Comparison of ENCODE assay signal across 26 mouse cellular contexts in the genomic region with DNA sequence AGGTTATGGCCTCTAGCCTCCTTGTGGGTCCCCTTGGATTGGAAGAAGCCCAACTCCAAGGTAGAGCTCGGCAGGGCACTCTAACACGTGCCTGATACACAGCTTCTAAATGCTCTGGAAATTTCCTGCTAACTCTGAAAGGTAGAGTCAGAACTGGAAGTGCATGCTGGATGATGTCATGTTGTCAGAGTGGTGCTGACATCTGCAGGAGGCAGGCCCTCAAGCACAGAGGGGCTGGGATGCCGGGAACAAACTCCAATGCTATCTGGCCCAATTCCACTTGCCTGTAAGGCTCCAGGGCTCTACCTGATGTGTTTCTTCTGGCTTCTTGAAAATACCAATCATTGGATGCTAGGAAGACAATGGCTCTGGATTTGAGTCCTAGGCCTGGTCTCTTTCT. TPM values are rescaled to one million over a fixed set of nuclear protein-coding genes. Genes with fewer than 3 reads are reported as not detected.
A peak's percentile ranks its signal among the peaks of the same experiment; 100 is the strongest.
DNase-seq lines count a peak whose midpoint lies in the region; ATAC-seq and TF ChIP-seq lines count a peak whose summit lies in the region.
"Had no signal": no experiment of that assay in that cellular context is flagged by ENCODE, and none has a peak within 500 bp of the region (broad histone marks: within the 10 kb centered on the region; RNA-seq: fewer than 3 reads in every experiment).

No protein-coding gene starts in this region.

- intact Hi-C loops in heart, postnatal 25 days (cut with DNase I): no loop called here

- H3K9me3 ChIP-seq in lung, postnatal 0 days (ENCODE audit: low read length): no peaks in the 10 kb centered on the region
- no peaks in the 10 kb centered on the region for H3K9me3 ChIP-seq in heart, embryonic 11.5 days (replicated peaks; ENCODE audit: control insufficient read depth, low read length)
- no peaks in the 10 kb centered on the region for H3K9me3 ChIP-seq in heart, postnatal 0 days (replicated peaks; ENCODE audit: control insufficient read depth, low read length)
- no peaks in the 10 kb centered on the region for H3K9me3 ChIP-seq in hindbrain, embryonic 12.5 days (replicated peaks)
- H3K9me3 ChIP-seq: embryonic facial prominence, embryonic 15.5 days; forebrain, embryonic 15.5 days; hindbrain, embryonic 15.5 days; limb, embryonic 15.5 days; lung, embryonic 15.5 days; midbrain, embryonic 10.5 days had no signal

- TF ChIP-seq POLR2A in lung, adult 2 months (IDR thresholded peaks at IDR 0.05; ENCODE audit: borderline replicate concordance, extremely low read depth, low read depth, low read length): no peak

- H3K4me3 ChIP-seq in lung, postnatal 0 days (ENCODE audit: low read depth, low read length): no peak overlapping the region
- no peak overlapping the region for H3K4me3 ChIP-seq in lung, adult 2 months (replicated peaks; ENCODE audit: extremely low read depth, low read depth, low read length)
- H3K4me3 ChIP-seq in heart, embryonic 11.5 days (ENCODE audit: low read depth, low read length): no peak overlapping the region
- H3K4me3 ChIP-seq in heart, postnatal 0 days (ENCODE audit: low read depth, low read length): no peak overlapping the region
- no peak overlapping the region for H3K4me3 ChIP-seq in hindbrain, embryonic 12.5 days
- H3K4me3 ChIP-seq: embryonic facial prominence, embryonic 15.5 days; forebrain, embryonic 15.5 days; hindbrain, embryonic 15.5 days; limb, embryonic 15.5 days; lung, embryonic 15.5 days; midbrain, embryonic 10.5 days; myocyte had no signal

- ATAC-seq in lung, postnatal 0 days: 0 out of 2 replicates have a peak, but pooled peaks have one; percentile 21
- ATAC-seq in heart, embryonic 11.5 days (replicated peaks; ENCODE audit: insufficient number of reproducible peaks, low FRiP score, low TSS enrichment): peak; percentile 59; the same call in 1 of the 2 replicates
- ATAC-seq in heart, postnatal 0 days (ENCODE audit: insufficient read depth, low read depth): peak; percentile 85
- ATAC-seq in hindbrain, embryonic 12.5 days (ENCODE audit: low FRiP score): no peak
- ATAC-seq: forebrain, embryonic 15.5 days; midbrain, embryonic 16.5 days had no signal

- 0 out of 2 replicates have a peak overlapping the region, but pooled peaks have one; percentile 15 for H3K27ac ChIP-seq in lung, postnatal 0 days (ENCODE audit: low read length)
- peak overlapping the region; percentile 47; the same call in 1 of the 2 replicates for H3K27ac ChIP-seq in heart, embryonic 11.5 days (ENCODE audit: low read depth, low read length)
- peak overlapping the region; percentile 66 for H3K27ac ChIP-seq in heart, postnatal 0 days (ENCODE audit: low read depth)
- no peak overlapping the region for H3K27ac ChIP-seq in hindbrain, embryonic 12.5 days
- H3K27ac ChIP-seq: embryonic facial prominence, embryonic 15.5 days; forebrain, embryonic 15.5 days; hindbrain, embryonic 15.5 days; kidney, postnatal 0 days; limb, embryonic 15.5 days; lung, embryonic 15.5 days; midbrain, embryonic 10.5 days; stomach, postnatal 0 days had no signal

- H3K4me1 ChIP-seq in lung, postnatal 0 days (ENCODE audit: insufficient read depth, low read depth, low read length): no peaks in the 10 kb centered on the region
- no peaks in the 10 kb centered on the region for H3K4me1 ChIP-seq in lung, adult 2 months (ENCODE audit: control insufficient read depth, insufficient read depth, low read length)
- H3K4me1 ChIP-seq in heart, embryonic 11.5 days (ENCODE audit: control insufficient read depth, insufficient read depth, low read length): peaks cover 8% of the 10 kb centered on the region
- peaks cover 25% of the 10 kb centered on the region for H3K4me1 ChIP-seq in heart, postnatal 0 days (ENCODE audit: control insufficient read depth, insufficient read depth)
- H3K4me1 ChIP-seq in hindbrain, embryonic 12.5 days: no peaks in the 10 kb centered on the region
- H3K4me1 ChIP-seq: lung, embryonic 15.5 days; midbrain, embryonic 10.5 days had no signal

- H3K4me2 ChIP-seq in lung, postnatal 0 days (replicated peaks; ENCODE audit: low read depth, low read length): no peak overlapping the region
- no peak overlapping the region for H3K4me2 ChIP-seq in heart, embryonic 11.5 days
- H3K4me2 ChIP-seq in heart, postnatal 0 days (ENCODE audit: low read depth, low read length): no peak overlapping the region
- no peak overlapping the region for H3K4me2 ChIP-seq in hindbrain, embryonic 12.5 days (replicated peaks)
- H3K4me2 ChIP-seq: embryonic facial prominence, embryonic 15.5 days; forebrain, embryonic 15.5 days; hindbrain, embryonic 15.5 days; limb, embryonic 15.5 days; lung, embryonic 15.5 days had no signal

- no peak overlapping the region for H3K9ac ChIP-seq in lung, postnatal 0 days (replicated peaks; ENCODE audit: low read depth)
- H3K9ac ChIP-seq in heart, embryonic 11.5 days (ENCODE audit: low read depth, low read length): no peak overlapping the region
- no peak overlapping the region for H3K9ac ChIP-seq in heart, postnatal 0 days (replicated peaks; ENCODE audit: low read depth, low read length)
- no peak overlapping the region for H3K9ac ChIP-seq in hindbrain, embryonic 12.5 days
- H3K9ac ChIP-seq: embryonic facial prominence, embryonic 15.5 days; forebrain, embryonic 15.5 days; hindbrain, embryonic 15.5 days; limb, embryonic 15.5 days; lung, embryonic 15.5 days had no signal

- no peak for TF ChIP-seq CTCF in lung, postnatal 0 days (IDR thresholded peaks at IDR 0.05)
- TF ChIP-seq CTCF in lung, adult 2 months (IDR thresholded peaks at IDR 0.05; ENCODE audit: insufficient read depth, low read length): no peak
- TF ChIP-seq CTCF in heart, postnatal 0 days (IDR thresholded peaks at IDR 0.05; ENCODE audit: low read depth): no peak

- no peak for TF ChIP-seq EP300 in lung, postnatal 0 days (IDR thresholded peaks at IDR 0.05)
- no peak for TF ChIP-seq EP300 in heart, postnatal 0 days (IDR thresholded peaks at IDR 0.05; ENCODE audit: low read depth)

- 75% methylated on average over 3 of the region's 3 CpGs for WGBS in lung, postnatal 0 days
- WGBS in lung, adult 2 months: 69% methylated on average over 3 of the region's 3 CpGs
- 34% methylated on average over 3 of the region's 3 CpGs for WGBS in heart, embryonic 11.5 days (ENCODE audit: insufficient replicate concordance)
- WGBS in heart, postnatal 0 days: 23% methylated on average over 3 of the region's 3 CpGs
- 87% methylated on average over 3 of the region's 3 CpGs for WGBS in hindbrain, embryonic 12.5 days

- H3K27me3 ChIP-seq in lung, postnatal 0 days (replicated peaks; ENCODE audit: insufficient read depth, low read length): no peaks in the 10 kb centered on the region
- no peaks in the 10 kb centered on the region for H3K27me3 ChIP-seq in heart, embryonic 11.5 days (ENCODE audit: control insufficient read depth, insufficient read depth, low read length)
- H3K27me3 ChIP-seq in heart, postnatal 0 days (ENCODE audit: control insufficient read depth, insufficient read depth, low read length): no peaks in the 10 kb centered on the region
- H3K27me3 ChIP-seq in hindbrain, embryonic 12.5 days: no peaks in the 10 kb centered on the region
- H3K27me3 ChIP-seq: embryonic facial prominence, embryonic 15.5 days; forebrain, embryonic 15.5 days; hindbrain, embryonic 15.5 days; limb, embryonic 15.5 days; lung, embryonic 15.5 days had no signal

- peak; percentile 93 for DNase-seq in heart, adult 11 months
- no peak for DNase-seq in heart, postnatal 25 days (ENCODE audit: low spot score)
- DNase-seq in lung, postnatal 0 days (ENCODE audit: low spot score): no peak
- DNase-seq in lung, adult 2 months: no peak
- peak; percentile 81 for DNase-seq in heart, postnatal 0 days (ENCODE audit: low spot score)
- no peak for DNase-seq in cerebellum, postnatal 10 days
- DNase-seq: cerebellum, adult 11-12 months; embryo, embryonic 11 days; gastrocnemius, postnatal 14 days; kidney, adult 2 months; left cerebral cortex, postnatal 4 days; thymus, adult 2 months had no signal

- no peaks in the 10 kb centered on the region for H3K36me3 ChIP-seq in lung, postnatal 0 days (ENCODE audit: insufficient read depth, low read length)
- H3K36me3 ChIP-seq in heart, embryonic 11.5 days (ENCODE audit: control insufficient read depth, insufficient read depth, low read length): no peaks in the 10 kb centered on the region
- 0 out of 2 replicates have a peak, but pooled peaks cover 6% of the 10 kb centered on the region for H3K36me3 ChIP-seq in heart, postnatal 0 days (replicated peaks; ENCODE audit: control insufficient read depth, insufficient read depth, low read length)
- H3K36me3 ChIP-seq in hindbrain, embryonic 12.5 days: peaks cover 11% of the 10 kb centered on the region
- H3K36me3 ChIP-seq: hindbrain, embryonic 15.5 days; lung, embryonic 15.5 days had no signal

RNA-seq across cellular contexts. Expression of a gene that starts 47.9 kb away (rescaled TPM):
- total RNA-seq in heart, postnatal 25 days (2021): not detected
- 0.17 and 0.18 TPM in 2 replicates for polyA plus RNA-seq in lung, postnatal 0 days (2015; fragmentation: Nextera tagmentation; extraction: Ambion mirVana)
- polyA plus RNA-seq in lung, adult 2 months (2012; rRNA removed): not detected in 2 replicates
- 0.23 TPM in 1 of 2 replicates, not detected in the other for polyA plus RNA-seq in heart, embryonic 11.5 days (2014; fragmentation: Nextera tagmentation; extraction: Ambion mirVana)
- not detected in 2 replicates for total RNA-seq in heart, postnatal 0 days (2014; rRNA removed; ENCODE audit: low replicate concordance)
- polyA plus RNA-seq in heart, postnatal 0 days (2015; fragmentation: Nextera tagmentation; extraction: Ambion mirVana): 0.18 and 0.29 TPM in 2 replicates
- polyA plus RNA-seq in hindbrain, embryonic 12.5 days (2016; fragmentation: Nextera tagmentation; extraction: Ambion mirVana): 1.2 and 1.7 TPM in 2 replicates
- total RNA-seq: adrenal gland, postnatal 36 days; gastrocnemius, postnatal 14 days; heart, postnatal 14 days had no signal
- polyA plus RNA-seq: kidney, adult 2 months had no signal

Comparison
In these comparisons a context has a peak if more than half of its experiments do, and no peak if none do; other contexts are left out.
1. DNase-seq: peak in heart, adult 11 months (single experiment) and heart, postnatal 0 days (single experiment); none in heart, postnatal 25 days (single experiment), lung, postnatal 0 days (single experiment), lung, adult 2 months (single experiment) and cerebellum, postnatal 10 days (0 of 2).